Mouse (Mus musculus) retina, embryonic 14.5 days (tissue): ENCODE results near the gene Islr2.
A peak's percentile ranks its signal among the peaks of the same experiment; 100 is the strongest.
"Not testable (repeated sequence)": the region's sequence is repeated elsewhere in the genome, so short reads cannot be mapped to it uniquely, and the experiment has no call there.

Experiments
- DNase-seq: peaks from one replicate; pipeline ENCODE4 v3.0.0-alpha.2; 2015; ENCODE audit warnings: low spot score

Gene Islr2

DNA sequence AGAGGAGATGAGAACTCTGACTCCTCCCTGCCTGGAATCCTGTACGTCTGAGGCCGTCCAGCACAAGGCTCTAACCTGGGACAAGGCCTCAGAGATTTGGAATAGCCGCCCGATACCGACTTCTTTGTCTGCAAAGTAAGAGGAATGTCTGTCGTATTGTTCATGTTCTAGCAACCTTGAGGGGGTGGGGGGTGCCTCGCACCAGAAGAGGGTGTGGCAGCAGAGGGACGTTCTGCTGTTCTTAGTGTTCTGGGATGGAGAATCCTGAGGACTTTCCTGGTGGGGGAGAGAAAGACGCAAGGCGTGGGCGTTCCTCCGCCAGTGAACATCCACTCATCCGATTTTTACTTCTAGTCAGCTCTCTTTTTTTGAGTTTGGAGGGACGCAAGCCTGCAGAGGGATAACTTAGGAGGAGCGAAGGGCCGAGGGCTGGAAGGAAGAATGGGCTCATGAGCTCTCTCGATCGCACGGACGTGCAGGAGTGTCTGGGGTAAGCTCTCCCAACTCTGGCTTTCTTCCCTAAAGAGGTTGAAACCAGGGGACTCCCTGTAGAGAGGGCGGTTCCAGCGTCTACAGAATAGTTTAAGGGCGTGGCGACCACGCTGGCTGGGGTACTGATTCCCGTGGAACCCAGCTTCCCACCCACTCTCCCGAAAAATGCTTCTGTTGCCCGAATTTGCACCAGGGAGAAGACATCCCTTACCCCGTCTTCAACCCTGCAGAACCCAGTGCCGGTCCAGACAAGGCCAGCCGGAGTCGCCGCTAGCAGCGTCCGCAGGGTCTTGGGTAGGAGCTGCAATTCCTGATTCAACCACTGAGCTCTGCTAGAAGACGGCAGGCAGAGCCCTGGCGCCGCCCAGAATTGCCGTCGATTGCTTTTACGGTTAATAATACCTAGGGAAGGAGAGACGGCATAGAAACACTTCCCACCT, at the start of gene Islr2, which contains the start of gene Islr:
TSS of gene Islr2 (minus strand) at position 804 of the 932 bp plus-strand sequence.
TSS of gene Islr (minus strand) at position 791 of the 932 bp plus-strand sequence.
- peak; percentile 88 for DNase-seq

DNA sequence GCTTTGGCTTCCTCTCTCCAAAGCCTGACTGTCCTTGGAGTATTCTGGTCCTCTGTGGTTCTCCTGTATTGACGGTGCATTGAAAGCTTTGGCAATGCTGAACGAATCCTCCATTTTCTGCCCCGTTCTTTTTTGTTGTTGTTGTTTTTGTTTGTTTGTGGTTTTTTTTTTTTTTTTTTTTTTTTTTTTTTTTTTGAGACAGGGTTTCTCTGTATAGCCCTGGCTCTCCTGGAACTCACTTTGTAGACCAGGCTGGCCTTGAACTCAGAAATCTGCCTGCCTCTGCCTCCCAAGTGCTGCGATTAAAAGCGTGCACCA, 49.6 kb upstream of the Islr2 start:
- DNase-seq: not testable (repeated sequence)

DNA sequence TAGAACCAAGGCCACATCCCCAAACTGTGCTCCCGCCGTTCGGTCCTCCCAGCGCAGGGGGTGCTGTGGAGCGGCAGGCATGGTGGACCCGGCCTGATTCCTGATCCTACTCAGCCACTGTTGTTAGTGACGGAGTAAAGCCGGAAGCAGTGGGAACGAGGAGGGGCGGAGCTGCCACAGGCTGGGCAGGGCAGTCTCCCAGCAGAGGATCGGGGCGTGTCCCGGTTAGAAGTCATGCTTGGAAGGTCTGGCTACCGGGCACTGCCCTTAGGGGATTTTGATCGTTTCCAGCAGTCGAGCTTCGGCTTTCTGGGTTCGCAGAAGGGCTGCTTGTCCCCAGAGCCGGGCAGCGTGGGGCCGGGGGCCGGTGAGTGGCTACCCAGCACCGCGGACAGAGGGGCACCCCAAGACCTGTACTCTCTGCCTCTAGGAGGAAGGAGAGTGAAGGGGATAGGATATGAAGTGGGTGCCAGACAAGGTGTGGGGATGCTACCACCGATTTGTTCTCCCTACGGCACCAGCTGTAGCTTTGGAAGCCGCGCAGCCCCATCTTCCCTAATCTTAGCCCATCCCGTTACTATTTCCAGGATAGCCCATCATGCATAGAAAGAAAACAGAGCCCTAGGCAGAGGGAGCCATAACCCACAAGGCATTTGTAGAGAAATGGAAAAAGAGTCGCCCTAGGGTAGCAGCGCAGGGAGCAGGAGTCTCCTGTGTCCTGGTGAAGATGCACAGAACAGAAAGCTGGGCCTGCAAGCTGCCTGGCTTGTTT, 49.1 kb upstream of the Islr2 start, which contains the start of gene Stoml1:
TSS of gene Stoml1 (plus strand) at position 132 of the 772 bp plus-strand sequence.
- peak; percentile 94 for DNase-seq

DNA sequence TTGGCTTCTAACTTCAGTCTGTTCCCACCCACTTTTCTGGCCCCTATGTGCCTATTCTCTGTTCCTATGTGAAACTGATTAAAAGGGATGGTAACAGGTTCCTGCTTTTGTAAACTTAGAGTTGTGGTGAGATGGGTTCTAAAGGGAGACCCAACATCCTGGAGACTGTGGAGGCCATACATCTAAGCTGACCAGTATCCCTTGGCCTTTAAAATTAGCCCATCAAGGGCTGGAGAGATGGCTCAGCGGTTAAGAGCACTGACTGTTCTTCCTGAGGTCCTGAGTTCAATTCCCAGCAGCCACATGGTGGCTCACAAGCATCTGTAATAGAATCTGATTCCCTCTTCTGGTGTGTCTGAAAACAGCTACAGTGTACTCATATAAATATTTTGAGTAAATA, 46.6 kb upstream of the Islr2 start:
- not testable (repeated sequence) for DNase-seq

DNA sequence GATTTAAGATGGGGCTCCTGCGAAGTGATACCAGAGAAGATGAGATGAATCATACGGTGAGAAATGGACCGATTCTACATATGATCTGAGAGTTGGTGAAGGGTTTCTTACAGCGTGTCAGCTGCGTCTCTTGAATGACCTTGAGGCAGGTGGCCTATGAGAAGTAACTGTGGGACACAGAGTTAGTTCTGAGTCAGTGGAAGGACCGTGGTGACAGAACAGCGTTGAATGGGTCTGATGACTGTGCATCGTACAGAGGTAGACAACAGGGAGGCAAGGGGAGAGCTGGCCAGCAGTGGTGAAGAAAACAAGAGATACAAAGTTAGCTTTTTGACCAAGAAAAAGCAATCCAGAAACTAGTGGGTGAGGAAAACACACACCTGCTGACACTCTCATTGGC, 46.2 kb upstream of the Islr2 start:
- DNase-seq: no peak

DNA sequence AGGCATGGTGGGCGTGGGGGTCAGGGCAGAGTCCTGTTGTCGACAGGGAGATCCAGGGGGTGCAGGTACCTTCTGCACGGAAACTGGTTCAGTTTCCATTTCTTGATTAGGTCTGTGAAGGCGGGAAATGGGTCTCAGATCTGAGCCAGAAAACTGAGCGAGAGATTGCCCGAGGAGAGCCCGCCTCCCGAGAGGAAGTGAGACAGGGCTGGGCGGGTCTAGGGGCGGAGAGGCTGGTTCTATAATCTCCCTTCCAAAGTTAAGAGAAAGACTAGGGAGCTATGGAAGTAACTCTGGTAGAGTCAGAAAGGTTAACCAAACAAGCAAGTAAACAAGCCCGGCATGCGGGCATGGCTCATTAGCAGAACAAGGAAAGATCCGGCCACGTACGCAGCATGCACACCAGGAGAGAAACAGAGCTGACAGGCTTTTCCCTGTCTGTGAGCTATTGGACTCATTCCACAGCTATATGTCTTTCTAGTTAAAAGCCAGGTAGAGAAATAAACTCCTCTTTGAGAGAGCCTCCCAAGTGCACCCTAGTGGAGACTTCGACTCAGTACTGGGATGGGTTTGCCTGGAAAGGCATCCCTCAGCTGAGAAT, 45.6 kb upstream of the Islr2 start, which contains the start of gene Pml:
TSS of gene Pml (minus strand) at position 195 of the 601 bp plus-strand sequence.
- DNase-seq: peak; percentile 44

DNA sequence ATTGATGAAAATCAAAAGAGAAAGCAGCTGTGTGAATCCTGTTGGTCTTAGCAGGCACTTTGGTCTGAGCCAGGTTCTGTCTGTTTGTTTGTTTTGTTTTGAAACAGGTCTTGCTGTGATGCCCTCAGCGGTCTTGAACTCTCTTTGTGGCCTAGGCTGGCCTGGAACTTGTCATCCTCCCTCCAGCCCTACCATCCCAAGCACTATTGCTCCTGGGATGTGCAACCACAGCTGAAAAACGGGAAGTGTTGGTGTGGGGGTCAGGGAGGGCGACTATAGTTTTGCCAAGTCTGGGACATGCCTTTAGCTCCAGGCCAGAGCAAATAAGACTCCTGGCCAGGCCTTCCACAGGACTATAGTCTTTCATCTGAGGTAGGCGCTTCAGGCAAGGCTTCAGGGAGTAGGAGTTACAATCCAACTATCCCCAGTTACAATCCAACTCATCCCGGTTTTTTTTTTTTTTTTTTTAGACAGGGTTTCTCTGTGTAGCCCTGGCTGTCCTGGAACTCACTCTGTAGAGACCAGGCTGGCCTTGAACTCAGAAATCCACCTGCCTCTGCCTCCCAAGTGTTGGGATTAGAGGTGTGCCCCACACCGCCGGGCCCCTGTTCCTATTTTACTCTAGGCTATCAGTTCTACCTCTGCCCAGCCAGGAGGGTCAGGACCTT, 44.8 kb upstream of the Islr2 start:
- DNase-seq: no peak

DNA sequence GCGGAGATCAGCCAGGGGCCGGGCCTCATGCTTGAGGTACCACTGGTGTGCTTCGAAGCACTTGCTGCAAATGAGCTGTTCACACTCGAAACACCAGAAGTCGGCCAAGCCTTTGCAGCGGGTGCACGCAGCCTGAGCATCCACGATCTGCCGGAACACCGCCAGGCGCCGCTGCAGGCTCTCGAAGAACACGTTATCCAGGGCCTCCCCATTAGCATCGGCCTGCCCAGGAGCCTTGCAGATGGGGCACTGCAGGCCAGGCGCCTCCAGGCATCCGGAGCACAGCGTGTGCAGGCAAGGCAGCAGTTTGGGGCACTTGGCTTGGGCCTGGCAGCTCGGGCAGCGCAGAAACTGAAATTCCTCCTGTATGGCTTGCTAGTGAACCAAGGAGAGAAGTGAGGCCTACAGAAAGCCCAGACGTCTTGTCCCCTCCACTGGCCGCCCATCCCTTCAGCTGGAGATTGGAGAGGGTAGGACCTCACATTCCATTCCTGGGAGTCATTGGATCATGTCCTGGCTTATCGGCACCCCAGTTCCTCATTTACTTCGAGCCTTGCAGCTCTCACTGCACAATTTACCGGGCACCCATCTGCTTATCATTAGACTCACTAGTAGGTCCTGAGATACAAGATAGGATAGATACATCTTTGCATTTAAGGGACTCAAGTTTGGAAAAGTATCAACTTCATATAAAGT, 43.1 kb upstream of the Islr2 start:
- peak; percentile 87 for DNase-seq

DNA sequence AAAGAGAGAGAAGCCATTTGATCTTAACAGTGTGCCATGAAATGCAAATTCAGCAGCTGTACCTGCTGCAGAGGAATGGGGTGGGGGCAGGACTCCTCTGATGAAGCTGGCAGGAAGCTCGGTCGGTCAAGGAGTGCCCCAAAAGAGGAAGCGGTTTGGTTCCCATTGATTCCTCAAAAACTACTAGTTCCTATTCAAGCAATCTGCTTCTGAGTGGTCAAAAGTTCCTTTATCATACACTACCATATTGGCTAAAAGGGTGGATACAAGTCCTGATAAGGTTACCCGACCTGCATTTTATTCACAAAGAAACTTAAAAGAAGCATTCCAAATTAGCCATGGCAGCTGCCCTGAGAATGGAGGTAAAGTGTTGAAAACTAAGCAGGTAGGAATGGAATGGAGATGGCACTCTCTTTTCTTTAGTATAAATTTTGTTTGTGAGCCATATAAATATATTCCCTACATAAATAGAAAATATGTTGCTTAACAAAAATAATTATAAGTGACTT, 42.0 kb upstream of the Islr2 start:
- no peak for DNase-seq

DNA sequence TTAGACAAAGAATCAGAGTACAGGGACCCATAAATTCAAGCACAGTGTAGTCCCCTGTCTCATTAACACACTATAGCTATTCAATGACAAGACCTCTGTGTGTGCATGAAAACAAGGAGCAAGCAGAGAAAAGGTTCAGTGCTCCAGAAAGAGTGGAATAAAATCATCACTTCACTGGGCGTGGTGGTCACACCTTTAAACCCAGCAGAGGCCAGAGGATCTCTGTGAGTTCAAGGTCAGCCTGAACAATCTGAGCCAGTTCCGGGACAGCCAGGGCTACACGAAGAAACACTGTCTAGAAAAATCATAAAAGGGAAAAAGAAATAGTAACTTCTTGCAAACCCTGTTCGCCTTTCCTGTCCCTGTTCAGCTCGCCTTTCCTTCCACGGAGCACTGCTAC, 39.6 kb upstream of the Islr2 start:
- DNase-seq: no peak

DNA sequence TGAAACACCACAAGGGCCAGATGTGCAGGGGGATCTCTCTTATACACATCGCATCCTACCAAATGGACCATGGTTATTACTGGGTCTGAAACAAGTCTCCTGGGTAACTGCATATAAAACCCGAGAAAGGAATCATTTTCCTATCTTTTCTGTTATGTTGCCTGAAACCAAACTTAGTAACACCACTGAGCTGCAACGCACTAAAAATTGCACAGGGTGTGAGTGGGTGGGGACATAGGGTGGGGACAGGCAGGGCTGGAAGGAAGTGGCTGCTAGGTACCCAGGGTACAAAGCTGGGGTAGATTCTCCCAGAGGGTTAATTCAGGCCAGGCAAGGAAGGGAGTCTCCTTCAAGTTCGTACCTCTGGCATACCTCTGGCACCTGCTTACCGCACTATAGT, 38.6 kb upstream of the Islr2 start:
- DNase-seq: no peak

DNA sequence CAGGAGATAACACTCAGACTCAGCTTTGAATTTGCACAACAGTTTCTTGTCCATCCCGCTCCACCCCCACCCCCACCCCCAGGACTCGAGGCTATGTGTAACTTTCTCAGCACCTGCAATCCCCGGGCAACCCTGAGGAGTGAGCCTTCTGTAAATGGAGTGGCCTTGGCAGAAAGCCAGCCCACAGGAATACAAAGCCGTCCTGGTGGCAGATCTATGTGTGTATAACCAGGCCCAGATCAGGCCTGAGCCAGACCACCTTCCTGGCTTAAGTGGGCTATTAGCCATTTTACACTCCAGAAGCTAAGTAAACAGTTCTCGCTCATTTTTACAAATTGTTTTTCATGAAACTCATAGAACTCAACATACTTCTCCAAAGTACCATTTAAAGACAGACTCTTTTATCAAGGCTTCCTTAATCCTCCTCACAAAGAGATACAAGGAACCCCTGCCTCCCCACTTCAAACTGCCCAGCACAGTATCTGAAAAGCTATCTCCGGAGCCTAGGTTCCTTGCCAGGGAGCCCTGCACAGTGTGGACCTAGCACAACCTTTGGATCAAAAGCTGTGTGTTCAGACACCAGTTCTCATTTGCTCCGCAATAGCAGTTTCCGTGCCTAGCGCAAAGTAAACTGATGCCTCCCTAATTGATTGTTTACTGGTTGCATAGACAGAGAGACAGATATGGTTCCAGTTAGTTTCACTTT, 37.8 kb upstream of the Islr2 start:
- no peak for DNase-seq

DNA sequence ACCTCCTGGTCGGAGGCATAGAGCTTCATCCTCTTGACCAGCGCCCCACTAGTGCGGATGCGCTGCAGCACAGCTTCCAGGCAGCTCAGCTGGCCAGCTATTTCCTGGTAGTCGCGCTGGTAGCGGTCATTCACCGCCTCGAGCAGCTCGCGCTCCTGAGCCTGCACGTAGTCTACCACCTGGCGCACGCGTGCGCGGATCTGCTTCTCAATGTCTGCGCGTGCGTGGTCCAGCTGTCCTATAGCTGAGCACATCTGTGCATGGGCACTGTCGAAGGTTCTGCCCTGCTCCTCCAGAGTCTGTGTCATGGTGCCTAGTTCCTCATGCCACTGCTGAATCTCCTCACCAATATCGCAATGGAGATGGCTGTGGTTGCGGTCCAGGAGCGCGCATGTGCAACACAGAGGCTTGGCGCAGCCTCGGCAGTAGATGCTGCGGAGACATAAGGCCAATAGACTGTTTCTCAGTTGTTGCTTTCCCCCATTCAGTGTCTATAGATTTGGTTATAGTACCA, 30.4 kb upstream of the Islr2 start:
- DNase-seq: no peak

DNA sequence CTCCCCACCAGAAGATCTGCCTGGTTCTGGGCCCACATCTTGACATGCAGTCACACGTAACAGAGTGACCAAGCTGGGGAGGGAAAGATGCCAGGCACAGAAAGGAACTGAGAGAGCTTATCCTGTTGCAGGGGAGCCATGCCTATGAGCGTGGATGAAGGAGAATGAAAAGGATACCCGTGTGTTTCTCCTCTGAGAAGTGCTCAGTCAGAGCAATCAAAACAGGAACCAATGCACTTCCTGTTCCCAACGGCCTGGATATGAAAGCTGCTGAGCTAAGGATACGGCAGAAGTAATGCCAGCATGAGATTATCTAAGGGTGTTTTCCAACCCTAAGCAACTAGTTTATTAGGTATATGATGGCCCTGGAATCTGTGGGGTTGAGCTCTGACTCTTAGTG, 28.3 kb upstream of the Islr2 start:
- no peak for DNase-seq

DNA sequence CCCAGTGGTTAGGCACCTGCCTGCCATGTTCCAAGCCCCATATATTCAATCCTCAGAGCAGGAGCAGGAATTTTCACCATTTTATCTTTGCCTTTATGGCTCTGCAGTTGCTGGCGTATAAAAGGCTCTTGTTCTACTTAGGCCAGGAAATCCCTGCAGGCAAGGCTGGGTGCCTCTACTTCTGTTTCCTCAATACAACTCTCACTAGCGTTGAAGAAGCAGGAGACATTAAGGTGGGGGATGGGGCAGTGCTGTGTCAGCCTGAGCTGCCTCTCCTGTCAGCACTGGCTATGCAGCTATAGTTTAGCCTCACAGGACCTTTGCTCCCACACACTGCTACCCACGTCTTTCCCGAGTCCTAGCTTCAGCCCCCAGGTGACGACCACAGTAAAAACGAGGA, 27.6 kb upstream of the Islr2 start:
- no peak for DNase-seq

DNA sequence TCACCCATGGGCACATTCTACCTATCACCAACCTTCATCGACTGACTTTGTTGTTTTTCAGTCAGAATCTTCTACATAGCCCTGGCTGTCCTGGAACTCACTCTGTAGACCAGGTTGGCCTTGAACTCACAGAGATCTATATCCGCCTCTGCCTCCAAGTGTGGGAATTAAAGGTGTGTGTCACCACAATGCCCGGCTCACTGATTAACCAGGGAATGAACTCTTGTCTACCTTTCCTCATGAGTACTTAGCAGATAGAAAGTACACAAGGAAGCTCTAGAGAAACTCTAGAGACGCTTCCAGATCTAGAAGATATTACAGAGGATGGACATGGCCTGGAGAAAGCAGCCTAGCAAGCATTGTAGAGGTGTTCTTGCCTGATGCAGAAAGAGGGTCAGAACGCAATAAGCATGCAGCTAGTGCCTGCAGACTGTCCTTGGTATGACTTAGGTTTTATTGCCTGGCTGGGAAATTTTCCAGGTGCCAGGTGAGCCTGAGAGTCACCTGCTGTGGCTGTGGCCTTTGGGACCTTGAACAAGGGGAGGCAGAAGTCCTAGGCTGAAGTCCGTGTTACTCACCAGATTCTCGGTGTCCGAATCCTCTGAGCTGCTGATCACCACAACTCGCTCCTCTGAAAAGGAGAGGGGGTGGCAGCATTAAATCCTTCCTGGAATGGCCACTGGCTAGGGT, 24.8 kb upstream of the Islr2 start:
- DNase-seq: no peak

DNA sequence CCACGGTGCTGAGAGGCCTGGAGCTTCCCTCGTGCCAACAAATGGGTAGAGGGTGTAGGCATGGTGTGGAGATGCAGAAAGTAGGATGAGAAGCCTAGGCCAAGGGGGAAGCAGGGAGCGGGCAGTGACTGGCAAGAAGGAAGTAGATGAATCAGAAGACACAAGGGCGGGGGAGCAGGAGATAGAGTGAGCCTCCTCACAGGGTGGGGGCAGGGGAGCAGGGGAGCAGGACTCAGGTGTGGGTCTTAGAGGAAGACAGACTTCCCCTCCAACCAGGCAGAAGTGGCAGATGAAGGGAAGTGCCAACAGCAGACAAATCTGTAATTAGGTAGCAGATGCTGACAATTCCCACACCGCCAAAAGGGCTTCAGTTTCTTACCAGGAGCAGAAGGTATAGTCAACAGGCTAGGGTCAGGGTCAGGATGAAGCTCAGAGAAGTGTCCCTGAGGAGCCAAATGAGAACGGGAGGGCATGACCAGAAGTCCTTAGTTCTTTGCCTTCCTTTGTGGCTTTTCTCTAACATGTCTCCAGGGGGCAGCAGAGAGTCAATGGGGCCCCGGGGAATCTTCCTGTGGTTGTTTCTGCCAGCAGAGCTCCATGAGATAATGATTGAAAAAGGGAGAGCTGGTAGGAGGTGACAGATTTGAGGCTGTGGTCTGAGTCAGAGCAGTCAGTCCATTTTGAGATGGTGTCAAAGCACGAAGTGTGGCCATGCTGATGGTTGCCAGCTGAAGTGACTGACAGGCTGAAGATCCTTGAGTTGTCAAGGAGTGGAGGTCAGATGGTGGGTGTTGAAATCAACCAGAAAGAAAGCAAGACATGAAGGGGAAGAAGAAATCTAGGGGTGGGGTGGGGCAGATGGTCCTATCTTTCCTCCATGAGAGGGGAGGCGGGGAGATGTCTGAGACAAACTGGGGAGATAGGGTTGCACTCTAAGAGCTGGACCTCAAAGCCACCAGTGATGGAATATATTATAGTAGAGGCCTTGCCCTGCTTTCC, 22.1 kb upstream of the Islr2 start:
- DNase-seq: peak; percentile 80

DNA sequence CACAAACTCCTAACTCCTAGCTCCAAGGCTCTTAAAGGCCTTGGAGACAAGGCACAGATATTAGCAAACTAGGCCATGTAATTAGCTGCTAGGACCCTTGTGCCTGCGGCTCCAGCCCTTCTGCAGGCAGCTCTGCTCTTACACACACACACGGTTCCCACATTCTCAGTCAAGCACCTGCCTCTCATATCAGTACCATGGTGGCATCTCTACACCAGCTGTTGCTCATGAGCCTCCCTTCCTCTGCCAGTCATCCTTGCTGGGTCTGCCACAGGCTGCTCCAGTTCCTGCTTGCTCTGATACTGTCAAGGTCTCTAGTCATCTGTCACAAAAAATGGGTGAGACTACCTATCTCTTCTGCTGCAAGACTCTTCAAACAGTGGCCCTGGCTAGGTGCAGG, 20.2 kb upstream of the Islr2 start:
- no peak for DNase-seq
